Mouse (Mus musculus): Measurements from ENCODE around the gene Rbpjl. TPM values are rescaled to one million over a fixed set of nuclear protein-coding genes. Genes with fewer than 3 reads are reported as not detected.
A peak's percentile ranks its signal among the peaks of the same experiment; 100 is the strongest.

Gene Rbpjl
- total RNA-seq, 2 experiments from 2014 or later: 0.41 to 0.91 TPM

DNA sequence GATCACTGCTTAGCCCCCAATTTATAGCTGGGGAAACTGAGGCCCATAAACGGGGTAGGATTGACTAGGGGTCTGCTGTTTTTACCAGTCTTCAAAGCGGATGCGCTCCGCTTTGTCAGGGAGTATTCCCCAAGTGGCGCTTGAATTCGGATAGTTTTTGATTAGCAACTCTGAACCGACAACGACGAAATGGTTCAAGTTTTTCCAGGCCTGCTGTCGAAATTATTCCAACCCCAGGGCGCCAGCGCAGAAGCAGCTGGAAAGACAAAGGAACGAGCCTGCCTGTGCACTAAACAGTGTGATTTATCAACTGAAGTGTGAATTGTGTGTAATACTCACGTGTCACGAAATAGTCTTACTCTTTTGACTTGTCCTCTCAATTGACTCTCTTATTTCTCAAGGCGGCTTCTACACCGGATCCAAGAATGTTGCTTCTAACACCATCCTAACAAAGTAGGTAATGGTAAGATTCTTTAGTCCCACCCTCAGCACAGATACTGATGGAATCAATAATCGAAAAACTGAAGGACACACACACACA lies 40.6 kb downstream of the Rbpjl start, which contains the start of gene Sdc4:
TSS of gene Sdc4 (minus strand) at position 428 of the 541 bp plus-strand sequence.
- no peak for DNase-seq (ENCODE audit: low spot score in 2 of 2)

DNA sequence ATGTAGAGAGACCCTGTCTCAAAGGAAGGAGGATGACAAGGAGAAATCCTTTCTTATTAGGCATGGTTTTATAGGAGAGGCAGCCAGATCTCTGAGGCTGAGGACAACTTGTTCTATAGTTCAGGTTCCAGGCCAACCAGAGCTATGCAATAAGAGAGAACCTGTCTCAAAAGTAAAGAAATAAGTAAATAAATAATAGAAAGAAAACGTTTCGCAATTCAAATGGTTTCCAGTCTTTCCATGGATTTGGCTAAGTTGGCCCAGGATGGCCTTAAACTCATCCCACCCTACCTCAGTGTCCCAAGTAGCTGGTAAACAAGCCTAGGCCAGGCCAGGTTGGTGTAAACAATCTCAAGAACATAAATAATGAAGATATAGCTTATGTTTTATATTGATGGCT lies 41.8 kb downstream of the Rbpjl start:
- DNase-seq (ENCODE audit: low spot score in 2 of 2): no peak

DNA sequence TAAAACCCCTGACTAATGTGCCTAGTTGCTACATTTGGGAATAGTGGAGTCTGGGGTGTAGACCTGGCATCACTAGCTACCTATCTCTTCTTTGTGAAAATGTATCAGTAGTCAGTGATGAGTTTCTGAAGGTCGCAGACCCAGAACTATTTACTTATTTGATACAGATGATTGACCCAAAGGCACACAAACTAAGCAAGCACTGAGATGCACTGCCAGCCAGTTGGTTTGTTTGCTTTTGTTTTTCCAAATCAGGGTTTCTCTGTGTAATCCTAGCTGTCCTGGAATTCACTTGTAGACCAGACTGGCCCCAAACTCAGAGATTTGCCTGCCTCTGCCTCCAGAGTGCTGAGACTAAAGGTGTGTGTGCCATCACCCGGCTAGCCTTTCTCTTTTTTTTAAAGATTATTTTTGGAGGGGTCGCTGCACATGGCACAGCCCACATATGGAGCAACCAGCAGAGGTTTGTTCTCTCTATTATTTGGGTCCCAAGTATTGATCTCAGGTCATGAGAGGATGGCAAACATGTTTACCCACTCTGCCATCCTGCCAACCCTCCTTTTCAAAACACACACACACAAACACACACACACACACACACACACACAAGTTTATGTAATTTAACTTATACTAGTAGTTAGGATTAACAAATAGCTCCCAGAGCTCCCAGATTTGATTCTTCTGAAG lies 42.6 kb downstream of the Rbpjl start:
- DNase-seq (ENCODE audit: low spot score in 2 of 2): no peak

DNA sequence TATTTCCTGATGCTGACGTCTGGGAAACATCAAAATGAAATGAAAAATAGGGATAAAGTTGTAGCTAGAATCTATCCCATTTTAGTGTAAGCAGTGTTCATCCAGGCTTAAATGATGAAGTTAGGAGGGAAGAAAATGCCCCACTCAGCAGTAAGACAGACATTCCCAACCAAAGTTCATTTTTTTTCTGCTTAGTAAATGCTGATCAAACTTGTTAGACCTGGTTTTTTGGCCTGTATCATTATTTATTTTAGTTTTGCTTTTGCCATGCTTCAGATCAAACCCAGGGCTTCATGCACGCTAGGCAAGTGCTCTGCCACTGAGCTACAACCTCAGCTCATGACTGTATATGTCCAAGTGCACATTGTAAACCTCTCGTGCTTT lies 43.1 kb downstream of the Rbpjl start:
- no peak for DNase-seq (ENCODE audit: low spot score in 2 of 2)

DNA sequence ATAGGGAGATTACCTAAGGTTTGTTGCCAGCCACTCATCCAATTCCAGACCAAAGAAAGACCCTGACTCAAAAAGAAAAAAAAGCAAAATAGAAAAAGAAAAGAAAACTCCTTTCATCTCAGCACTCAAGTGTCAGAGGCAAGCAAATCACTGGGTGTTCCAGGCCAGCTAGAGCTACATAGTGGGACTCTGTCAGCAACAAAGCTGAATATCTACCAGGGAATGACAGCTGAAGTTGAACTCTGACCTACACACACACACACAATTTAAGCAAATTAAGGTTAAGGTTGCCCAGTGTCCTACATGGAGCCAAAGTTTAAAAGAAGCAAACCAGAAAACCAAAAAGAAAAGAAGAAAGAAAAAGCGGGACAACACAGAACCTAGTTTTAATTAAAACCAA lies 45.2 kb downstream of the Rbpjl start:
- DNase-seq (ENCODE audit: low spot score in 2 of 2): no peak

DNA sequence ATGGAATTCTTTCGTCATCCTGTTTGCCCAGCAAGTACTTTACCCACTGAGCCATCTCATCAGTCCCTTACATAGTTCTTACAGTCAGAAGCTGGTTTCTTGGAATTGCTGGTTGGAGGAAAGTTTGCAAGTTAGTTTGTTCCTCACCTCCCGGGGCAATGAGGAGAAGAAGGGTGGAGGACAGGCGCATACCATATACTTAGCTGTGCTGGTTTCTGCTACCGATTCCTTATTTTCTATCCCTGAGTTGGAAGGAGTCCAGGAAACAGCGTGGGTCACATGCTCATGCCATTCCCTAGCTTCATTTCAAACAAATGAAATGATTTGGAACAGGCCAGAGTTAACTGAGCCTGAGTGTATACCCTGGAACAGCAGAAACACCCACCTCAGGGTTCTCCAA lies 46.0 kb downstream of the Rbpjl start:
- no peak for DNase-seq (ENCODE audit: low spot score in 2 of 2)

DNA sequence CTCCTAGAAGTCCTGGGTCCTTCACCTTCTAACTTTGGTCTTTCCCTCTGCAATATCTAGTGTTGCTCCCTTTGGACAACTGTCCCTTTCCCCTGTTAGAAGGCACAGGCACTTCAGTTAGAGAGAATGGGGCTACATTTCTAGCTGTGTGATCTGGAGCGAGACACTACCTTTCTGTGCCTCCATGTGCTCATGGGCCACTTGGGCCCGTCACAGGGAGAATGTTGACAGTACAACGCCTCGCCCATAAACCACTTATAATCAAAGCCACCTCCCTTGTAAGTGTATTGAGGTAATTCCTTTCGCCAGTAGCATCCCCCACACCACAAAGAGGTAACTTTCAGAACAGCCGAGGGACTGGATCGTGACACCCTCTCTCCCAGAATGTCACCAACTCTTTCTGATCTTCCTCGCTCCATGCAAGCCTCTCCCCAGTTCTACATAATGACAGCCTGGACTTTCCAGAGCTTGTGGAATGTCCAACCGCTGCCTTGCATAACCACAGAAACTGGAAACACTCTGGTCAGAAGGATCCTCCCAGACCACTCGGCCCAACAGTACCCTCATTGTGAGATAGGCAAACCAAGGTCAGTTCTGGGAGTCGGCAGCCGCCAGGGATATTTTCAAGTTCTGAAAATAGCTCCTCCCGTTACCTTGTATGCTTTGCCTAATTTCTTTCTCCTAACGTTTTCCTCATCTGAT lies 46.6 kb downstream of the Rbpjl start:
- no peak for DNase-seq (ENCODE audit: low spot score in 2 of 2)

DNA sequence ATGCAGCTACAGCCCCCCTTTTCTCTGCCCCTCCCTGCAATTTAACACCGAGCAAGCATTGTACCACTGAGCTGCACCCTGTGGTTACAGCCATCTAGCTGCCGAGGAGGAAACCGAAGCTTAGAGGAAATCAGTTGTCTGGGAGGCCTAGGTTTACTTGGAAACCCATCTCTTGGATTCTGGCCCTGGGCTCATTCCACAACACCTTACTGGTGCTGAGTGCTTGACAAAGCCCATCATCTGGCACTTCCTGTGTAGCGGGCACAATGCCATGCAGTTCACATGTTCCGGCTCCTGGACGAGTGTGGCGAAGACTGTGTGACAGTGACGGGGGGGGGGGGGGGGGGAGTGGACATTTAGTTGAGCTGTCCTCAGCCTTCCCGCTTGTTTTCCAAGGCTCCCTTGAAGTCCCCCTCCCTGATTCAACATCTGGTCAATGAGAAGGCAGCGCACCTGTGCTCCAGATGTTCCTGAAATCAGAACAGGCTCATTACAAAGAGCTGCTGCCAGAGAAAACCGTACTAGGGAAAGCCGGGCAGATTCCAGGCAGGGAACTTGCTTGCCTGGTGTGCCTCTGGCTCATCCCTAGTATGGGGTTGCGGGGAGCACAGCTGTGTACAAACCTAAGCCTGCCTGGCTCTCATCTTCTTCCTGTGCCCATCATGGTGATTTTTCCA lies 49.2 kb downstream of the Rbpjl start:
- no peak for DNase-seq (ENCODE audit: low spot score in 2 of 2)

DNA sequence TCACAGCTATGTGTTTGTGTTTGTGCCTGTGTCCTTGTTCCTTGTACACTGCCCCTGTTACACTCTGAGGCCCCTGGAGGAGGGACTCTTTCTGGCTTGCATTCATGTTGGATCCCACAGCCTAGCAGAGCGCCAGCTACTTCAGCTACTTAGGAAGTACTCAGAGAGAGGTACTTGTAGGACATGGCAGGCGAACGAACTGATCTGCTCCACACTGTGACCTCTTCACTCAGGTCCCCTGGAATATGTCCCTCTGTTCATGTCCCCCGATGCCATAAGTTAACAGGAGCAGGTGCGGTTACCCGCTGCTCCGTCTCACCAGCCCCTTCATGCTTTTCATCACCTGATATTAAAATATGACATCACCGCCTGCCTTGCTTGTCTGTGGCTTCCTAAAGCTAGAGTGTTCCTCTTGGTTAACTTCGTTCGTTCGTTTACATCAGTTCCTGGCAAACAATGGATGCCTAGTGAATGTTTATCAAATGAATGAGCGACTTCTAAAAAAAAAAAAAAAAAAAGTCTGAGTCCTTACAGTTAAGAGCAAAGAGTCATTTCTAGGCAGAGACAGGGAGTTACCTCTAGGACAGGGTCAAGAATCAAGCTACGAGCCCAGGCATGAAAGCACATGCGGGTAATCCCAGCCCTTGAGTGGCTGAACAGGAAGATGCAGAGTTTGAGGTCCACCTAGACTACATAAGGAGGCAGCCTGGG lies 50.3 kb downstream of the Rbpjl start:
- DNase-seq (ENCODE audit: low spot score in 2 of 2): no peak

DNA sequence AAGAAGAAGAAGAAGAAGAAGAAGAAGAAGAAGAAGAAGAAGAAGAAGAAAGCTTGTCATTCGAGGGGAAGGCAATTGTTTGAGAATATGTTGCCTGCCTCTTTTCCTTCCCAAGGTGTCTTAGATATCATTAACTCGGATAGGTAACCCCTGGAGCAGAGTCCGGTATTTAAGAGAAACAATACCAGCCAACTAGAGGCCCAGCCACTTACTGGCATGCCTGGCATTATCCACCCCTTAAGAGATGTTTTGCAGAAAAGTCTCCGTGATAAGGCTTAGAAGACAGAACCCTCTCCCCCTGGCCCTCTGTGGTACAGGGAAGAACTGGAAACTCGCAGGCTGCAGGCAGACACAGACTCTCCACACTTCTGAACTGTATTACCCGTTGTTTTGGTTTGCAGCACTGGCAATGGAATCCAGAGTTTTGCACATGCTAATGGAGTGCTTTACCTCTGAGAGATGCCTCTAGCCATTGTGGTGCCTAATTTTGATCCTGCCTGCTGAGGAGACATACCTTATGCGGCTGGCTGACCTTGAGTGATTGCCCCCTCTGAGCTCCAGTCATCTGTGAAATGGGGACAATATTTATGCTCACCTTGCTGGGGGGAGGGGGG lies 51.1 kb downstream of the Rbpjl start:
- DNase-seq (ENCODE audit: low spot score in 2 of 2): no peak

DNA sequence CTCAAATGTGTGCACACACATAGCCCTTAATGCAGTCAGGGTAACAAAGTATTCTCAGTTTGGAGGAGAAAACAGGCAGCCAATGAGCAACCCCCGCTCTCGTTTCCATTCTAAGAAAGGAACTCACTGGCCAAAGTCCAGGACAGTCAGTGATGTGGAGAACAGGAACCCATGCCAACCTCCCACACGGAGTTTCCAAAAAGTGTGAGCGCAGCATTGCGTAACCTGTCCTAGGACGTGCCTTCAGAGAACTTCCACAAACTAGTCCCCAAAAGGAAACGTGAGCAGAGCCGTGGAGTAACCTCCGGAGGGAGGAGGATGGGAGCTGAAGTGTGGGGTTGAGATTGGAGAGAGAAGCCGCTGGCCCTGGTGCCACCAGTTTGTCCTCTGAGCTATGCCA lies 51.9 kb downstream of the Rbpjl start:
- peak in 1 of 2 experiments; percentile 54 for DNase-seq (ENCODE audit: low spot score in 2 of 2)

DNA sequence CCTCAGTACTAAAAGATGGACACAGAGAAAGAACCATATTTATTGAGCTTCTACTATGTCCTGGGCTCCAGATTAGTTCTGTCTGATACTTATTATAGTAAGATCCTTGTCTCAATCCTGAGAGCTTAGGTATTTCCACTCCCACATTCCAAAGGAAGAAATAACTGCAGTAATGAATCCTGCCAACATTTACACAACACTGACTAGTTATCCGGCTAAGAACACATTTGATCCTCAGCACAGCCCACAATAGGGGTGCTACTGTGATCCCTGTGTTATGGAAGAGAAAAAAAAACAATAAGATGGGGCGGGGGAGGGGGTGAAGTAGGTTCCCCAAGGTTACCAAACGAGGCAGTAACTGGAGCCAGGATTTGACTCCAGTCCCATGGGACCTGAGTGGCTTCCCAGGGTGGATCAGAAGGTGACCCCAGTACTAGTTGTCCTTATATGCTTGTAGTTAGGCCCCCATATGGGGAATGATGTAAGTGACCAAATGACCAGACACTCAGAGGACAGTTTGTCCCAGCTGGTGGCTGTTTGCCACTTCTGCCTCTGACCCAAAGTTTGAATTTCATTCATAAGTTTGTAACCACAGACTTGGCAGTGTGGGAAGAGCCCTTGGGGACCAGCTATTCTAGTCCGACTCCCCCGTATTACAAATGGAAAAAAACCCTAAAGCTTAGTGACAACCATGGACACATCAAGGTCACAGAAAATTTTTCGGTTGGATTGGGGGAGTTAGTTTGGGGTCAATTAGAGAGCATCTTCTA lies 52.7 kb downstream of the Rbpjl start:
- DNase-seq (ENCODE audit: low spot score in 2 of 2): no peak

DNA sequence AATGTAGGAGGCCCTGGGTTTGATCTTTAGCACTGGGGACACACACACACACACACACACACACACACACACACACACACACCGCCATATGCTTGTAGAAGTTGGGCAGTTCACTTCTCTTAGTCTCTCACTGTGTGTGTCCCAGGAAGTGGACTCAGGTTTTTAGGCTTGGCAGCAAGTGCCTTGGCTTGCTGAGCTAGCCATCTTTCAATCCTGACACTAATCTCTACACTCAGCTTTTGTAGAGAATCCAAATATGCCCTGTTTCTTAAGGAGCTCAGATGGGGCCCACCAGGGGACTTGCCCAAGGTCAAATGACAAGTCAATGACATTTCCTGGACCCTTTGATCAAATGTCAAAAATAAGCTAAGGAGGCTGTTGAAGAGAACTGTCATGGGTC lies 53.5 kb downstream of the Rbpjl start:
- no peak for DNase-seq (ENCODE audit: low spot score in 2 of 2)

DNA sequence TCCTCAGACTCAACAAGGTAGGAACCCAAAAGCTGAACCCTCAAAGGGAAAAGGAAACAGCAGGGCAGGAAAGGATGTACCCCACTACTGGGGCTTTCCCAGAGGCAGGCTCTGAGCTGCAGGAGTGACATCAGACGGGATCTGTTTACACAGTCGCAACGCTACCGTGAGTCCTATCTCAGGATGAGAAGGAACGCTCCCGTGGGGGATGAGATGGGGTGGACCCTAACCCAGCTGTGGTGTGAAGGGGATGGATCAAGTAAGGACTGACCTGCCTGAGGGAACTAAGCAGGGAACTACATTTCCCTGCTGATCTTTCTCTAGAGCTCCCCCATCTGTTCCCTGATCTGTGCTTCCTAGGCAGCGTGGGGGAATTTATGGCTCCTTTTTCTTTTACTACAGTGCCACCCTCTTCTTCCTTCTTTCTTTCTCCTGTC lies 53.9 kb downstream of the Rbpjl start, which contains the start of gene Sys1:
TSS of gene Sys1 (plus strand) at position 101 of the 437 bp plus-strand sequence.
- peak; percentile 41 to 59 for DNase-seq (ENCODE audit: low spot score in 2 of 2)

DNA sequence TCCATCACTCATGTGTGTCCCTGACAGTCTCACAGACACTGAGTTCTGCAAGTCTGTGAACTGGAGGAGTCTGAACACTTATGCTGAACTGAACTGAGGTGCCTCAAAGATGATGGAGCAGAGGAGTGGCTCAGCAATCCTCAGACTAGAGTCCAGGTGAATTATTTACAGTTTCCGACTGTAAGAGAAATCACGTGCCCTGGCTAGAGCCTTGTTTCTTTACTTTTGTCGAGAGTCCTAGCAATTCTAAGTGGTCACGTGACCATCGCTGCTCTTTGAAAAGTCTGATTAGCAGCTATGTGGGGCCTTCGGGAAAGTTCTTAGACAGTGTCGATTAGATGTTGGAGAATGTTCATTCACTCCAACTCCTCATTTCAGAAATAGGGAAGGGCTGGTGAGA lies 55.0 kb downstream of the Rbpjl start:
- DNase-seq (ENCODE audit: low spot score in 2 of 2): no peak

DNA sequence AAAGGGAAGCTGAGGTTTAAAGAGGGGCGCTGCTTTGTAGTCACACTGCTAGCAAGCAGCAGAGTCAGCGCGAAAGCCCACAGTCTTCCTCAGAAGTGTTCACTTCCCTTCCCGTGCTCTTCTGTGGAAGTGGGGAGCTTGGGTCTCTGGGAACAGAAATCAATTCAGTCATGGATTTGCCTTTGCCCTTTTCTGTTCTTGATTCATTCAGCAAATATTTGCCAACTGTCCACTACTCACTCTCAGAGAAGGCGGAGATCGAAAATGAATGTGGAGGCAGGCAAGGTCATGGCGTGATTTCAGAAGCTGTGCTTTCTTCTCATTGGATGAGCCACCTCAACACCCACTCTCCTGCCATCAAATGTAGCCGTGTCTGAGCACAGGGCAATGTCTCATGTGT lies 55.6 kb downstream of the Rbpjl start:
- DNase-seq (ENCODE audit: low spot score in 2 of 2): no peak

DNA sequence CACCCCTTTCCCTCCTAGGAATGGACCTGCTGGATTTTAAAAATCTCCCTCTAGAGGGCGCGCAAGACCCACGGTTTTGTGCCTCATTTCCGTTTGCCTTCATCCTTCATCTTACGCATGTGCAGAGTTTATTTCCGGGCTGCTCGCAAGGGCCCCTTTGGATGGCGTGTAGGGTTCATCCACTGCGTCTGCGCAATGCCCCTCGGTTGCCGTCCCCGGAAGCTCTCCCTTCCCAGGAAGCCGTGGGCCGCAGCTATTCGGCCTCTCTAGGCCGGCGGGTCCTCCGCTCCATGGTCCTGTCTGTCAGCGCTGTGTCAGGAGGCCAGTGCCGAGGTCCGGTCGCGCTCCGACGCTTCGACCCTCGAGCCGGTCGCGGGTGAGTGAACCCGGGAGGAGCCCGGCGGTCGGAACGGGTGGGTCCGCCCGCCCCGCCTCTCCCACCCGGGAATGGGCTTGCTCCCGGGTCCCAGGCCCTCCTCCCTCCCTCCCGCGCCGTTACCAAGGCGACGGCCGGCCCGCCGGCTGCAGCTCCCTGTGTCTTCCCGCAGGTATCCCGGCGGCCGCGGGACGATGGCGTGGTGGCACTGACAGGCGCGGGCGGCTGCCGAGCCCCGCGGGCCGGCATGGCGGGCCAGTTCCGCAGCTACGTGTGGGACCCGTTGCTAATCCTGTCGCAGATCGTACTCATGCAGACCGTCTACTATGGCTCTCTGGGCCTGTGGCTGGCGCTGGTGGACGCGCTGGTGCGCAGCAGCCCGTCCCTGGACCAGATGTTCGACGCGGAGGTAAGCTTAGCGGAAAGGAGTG lies 58.0 kb downstream of the Rbpjl start, which contains the start of gene Gm20458:
TSS of gene Gm20458 (plus strand) at position 223 of the 807 bp plus-strand sequence.
- peak; percentile 95 to 99 for DNase-seq (ENCODE audit: low spot score in 2 of 2)

Data from layer of hippocampus, postnatal 14 days (tissue).